Mouse (Mus musculus) embryonic facial prominence, embryonic 15.5 days (tissue): Measurements from ENCODE around the gene Hcn2. TPM values are rescaled to one million over a fixed set of nuclear protein-coding genes. Genes with fewer than 3 reads are reported as not detected.

Source experiments
- ATAC-seq: fragments of 200-750 bp; cut with Nextera tagmentation; 2 replicates; pipeline ENCODE4 v1.8.0; 2017; ENCODE audit warnings: low read depth, moderate TSS enrichment; ENCODE audit not compliant: insufficient number of reproducible peaks, low FRiP score, low TSS enrichment
- H3K27ac ChIP-seq: fragments of 300-500 bp; sonication (generic); replicated peaks from 2 replicates; pipeline ENCODE4 v1.5.1; 2015; ENCODE audit warnings: mild to moderate bottlenecking, inconsistent platforms
- H3K27me3 ChIP-seq: fragments of 300-500 bp; sonication (generic); 2 replicates; pipeline ENCODE4 v1.6.1; 2015; ENCODE audit warnings: inconsistent platforms
- H3K36me3 ChIP-seq: fragments of 300-500 bp; sonication (generic); 2 replicates; pipeline ENCODE4 v1.6.1; 2015; ENCODE audit warnings: mild to moderate bottlenecking, inconsistent platforms
- H3K4me1 ChIP-seq: fragments of 300-500 bp; sonication (generic); 2 replicates; pipeline ENCODE4 v1.6.1; 2015; ENCODE audit warnings: inconsistent platforms
- H3K4me2 ChIP-seq: fragments of 300-500 bp; sonication (generic); replicated peaks from 2 replicates; pipeline ENCODE4 v1.6.1; 2015; ENCODE audit warnings: mild to moderate bottlenecking, inconsistent platforms
- H3K4me3 ChIP-seq: fragments of 300-500 bp; sonication (generic); replicated peaks from 2 replicates; pipeline ENCODE4 v1.5.1; 2015; ENCODE audit warnings: mild to moderate bottlenecking, inconsistent platforms
- H3K9ac ChIP-seq: fragments of 300-500 bp; sonication (generic); 2 replicates; pipeline ENCODE4 v1.6.1; 2015; ENCODE audit warnings: inconsistent platforms
- H3K9me3 ChIP-seq: fragments of 300-500 bp; sonication (generic); replicated peaks from 2 replicates; pipeline ENCODE4 v1.6.1; 2016; ENCODE audit warnings: inconsistent platforms
- WGBS: fragments of 180-500 bp; shearing (Covaris S2); methylation state at CpG from one replicate; pipeline ENCODE4 v1.1.7; 2015; 5-methylcytosine and 5-hydroxymethylcytosine counted together
- polyA plus RNA-seq: library from polyadenylated mRNA; unstranded; fragments of >200 nt; fragmentation: Nextera tagmentation; extraction: Ambion mirVana; gene quantifications from 2 replicates; pipeline ENCODE4 v1.2.1, GENCODE M21; 2015

Gene Hcn2
- polyA plus RNA-seq, 1 experiment from 2014 or later: 0.13 TPM

GRCm38 (mm10) chr10:79703541-79703940, 12.9 kb upstream of the Hcn2 start:
- H3K4me3 ChIP-seq: peak overlapping the region; percentile 83
- H3K4me1 ChIP-seq: peaks cover 42% of the 10 kb centered on the region
- H3K9me3 ChIP-seq: no peaks in the 10 kb centered on the region
- ATAC-seq: no peak
- no peak overlapping the region for H3K9ac ChIP-seq
- peak overlapping the region; percentile 78 for H3K4me2 ChIP-seq
- 0 out of 2 replicates have a peak, but pooled peaks cover 6% of the 10 kb centered on the region for H3K36me3 ChIP-seq
- H3K27me3 ChIP-seq: no peaks in the 10 kb centered on the region
- 76% methylated on average over 10 of the region's 10 CpGs for WGBS
- no peak overlapping the region; the same call in 1 of the 2 replicates for H3K27ac ChIP-seq

- WGBS: under 1% methylated on average over 64 of the region's 65 CpGs
- Histone ChIP-seq H3K4me1 (peaks cover 42% of the 10 kb centered on the region), H3K9me3 (no peaks in the 10 kb centered on the region), H3K9ac (peak within 1 kb of the TSS; percentile 99), H3K4me2 (peak within 1 kb of the TSS; percentile 78), H3K27ac (peak within 1 kb of the TSS; percentile 81), H3K4me3 (peak within 1 kb of the TSS; percentile 83), H3K27me3 (no peaks in the 10 kb centered on the region), H3K36me3 (peaks cover 14% of the 10 kb centered on the region)
- ATAC-seq: peak; percentile 96
Measured at GRCm38 (mm10) chr10:79704065-79704969, 12.1 kb upstream of the Hcn2 start, which contains the start of gene Bsg. Bsg (plus strand) TSS chr10:79704491.

GRCm38 (mm10) chr10:79704970-79705360, 11.5 kb upstream of the Hcn2 start:
- peaks cover 42% of the 10 kb centered on the region for H3K4me1 ChIP-seq

GRCm38 (mm10) chr10:79705951-79706350, 10.5 kb upstream of the Hcn2 start:
- H3K27me3 ChIP-seq: no peaks in the 10 kb centered on the region
- 0 out of 2 replicates have a peak overlapping the region, but pooled peaks have one; percentile 99 for H3K9ac ChIP-seq
- H3K9me3 ChIP-seq: no peaks in the 10 kb centered on the region
- 0 out of 2 replicates have a peak overlapping the region, but pooled peaks have one; percentile 1 for H3K27ac ChIP-seq
- peaks cover 30% of the 10 kb centered on the region for H3K36me3 ChIP-seq
- no peak for ATAC-seq
- peaks cover 41% of the 10 kb centered on the region for H3K4me1 ChIP-seq
- peak overlapping the region; percentile 78 for H3K4me2 ChIP-seq
- peak overlapping the region; percentile 83 for H3K4me3 ChIP-seq
- 77% methylated on average over 5 of the region's 5 CpGs for WGBS

More at GRCm38 (mm10) chr10:79704970-79705360, 11.5 kb upstream of the Hcn2 start:
- peak overlapping the region; percentile 81; the same call in 1 of the 2 replicates for H3K27ac ChIP-seq
- H3K27me3 ChIP-seq: no peaks in the 10 kb centered on the region
- H3K4me3 ChIP-seq: peak overlapping the region; percentile 83
- peak overlapping the region; percentile 78 for H3K4me2 ChIP-seq
- peaks cover 20% of the 10 kb centered on the region for H3K36me3 ChIP-seq
- no peaks in the 10 kb centered on the region for H3K9me3 ChIP-seq
- peak overlapping the region; percentile 99 for H3K9ac ChIP-seq
- WGBS: 6% methylated on average over 10 of the region's 10 CpGs
- no peak for ATAC-seq

- no peak for ATAC-seq
- peak overlapping the region; percentile 78 for H3K4me2 ChIP-seq
- H3K4me1 ChIP-seq: peaks cover 35% of the 10 kb centered on the region
- no peaks in the 10 kb centered on the region for H3K27me3 ChIP-seq
- 0 out of 2 replicates have a peak overlapping the region, but pooled peaks have one; percentile 1 for H3K27ac ChIP-seq
- no peak overlapping the region for H3K4me3 ChIP-seq
- no peaks in the 10 kb centered on the region for H3K9me3 ChIP-seq
- peaks cover 36% of the 10 kb centered on the region for H3K36me3 ChIP-seq
- 81% methylated on average over 5 of the region's 5 CpGs for WGBS
- no peak overlapping the region; the same call in 1 of the 2 replicates for H3K9ac ChIP-seq
Measured at GRCm38 (mm10) chr10:79706406-79707094, 9.9 kb upstream of the Hcn2 start.

- Histone ChIP-seq H3K27me3 (no peaks in the 10 kb centered on the region), H3K4me2 (no peak overlapping the region), H3K9ac (no peak overlapping the region), H3K9me3 (no peaks in the 10 kb centered on the region), H3K4me1 (peaks cover 33% of the 10 kb centered on the region), H3K27ac (no peak overlapping the region), H3K36me3 (peaks cover 42% of the 10 kb centered on the region), H3K4me3 (no peak overlapping the region)
- 80% methylated on average over 1 of the region's 1 CpGs for WGBS
- no peak for ATAC-seq
Measured at GRCm38 (mm10) chr10:79707162-79707561, 9.3 kb upstream of the Hcn2 start.

- peaks cover 42% of the 10 kb centered on the region for H3K36me3 ChIP-seq
- WGBS: 57% methylated on average over 4 of the region's 4 CpGs
- H3K4me1 ChIP-seq: peaks cover 33% of the 10 kb centered on the region
- no peak overlapping the region for H3K4me3 ChIP-seq
- H3K9me3 ChIP-seq: no peaks in the 10 kb centered on the region
- no peak overlapping the region for H3K9ac ChIP-seq
- no peak overlapping the region for H3K27ac ChIP-seq
- H3K27me3 ChIP-seq: no peaks in the 10 kb centered on the region
- H3K4me2 ChIP-seq: no peak overlapping the region
- ATAC-seq: no peak
Measured at GRCm38 (mm10) chr10:79707759-79708158, 8.7 kb upstream of the Hcn2 start.

- Histone ChIP-seq H3K9me3 (no peaks in the 10 kb centered on the region), H3K4me1 (peaks cover 31% of the 10 kb centered on the region), H3K4me3 (no peak overlapping the region), H3K27me3 (no peaks in the 10 kb centered on the region), H3K36me3 (peaks cover 42% of the 10 kb centered on the region), H3K9ac (no peak overlapping the region), H3K4me2 (no peak overlapping the region), H3K27ac (no peak overlapping the region)
- ATAC-seq: no peak
- WGBS: 87% methylated on average over 21 of the region's 21 CpGs
Measured at GRCm38 (mm10) chr10:79708668-79709067, 7.8 kb upstream of the Hcn2 start.

- Histone ChIP-seq H3K9ac (no peak overlapping the region), H3K36me3 (peaks cover 42% of the 10 kb centered on the region), H3K4me3 (no peak overlapping the region), H3K4me1 (peaks cover 29% of the 10 kb centered on the region), H3K9me3 (no peaks in the 10 kb centered on the region), H3K27me3 (peaks cover 6% of the 10 kb centered on the region), H3K27ac (no peak overlapping the region), H3K4me2 (no peak overlapping the region)
- WGBS: 67% methylated on average over 7 of the region's 7 CpGs
- no peak for ATAC-seq
Measured at GRCm38 (mm10) chr10:79709307-79709706, 7.1 kb upstream of the Hcn2 start.

GRCm38 (mm10) chr10:79712029-79712428, 4.4 kb upstream of the Hcn2 start:
- no peaks in the 10 kb centered on the region for H3K9me3 ChIP-seq
- H3K27me3 ChIP-seq: peaks cover 33% of the 10 kb centered on the region
- no peak overlapping the region for H3K27ac ChIP-seq
- H3K9ac ChIP-seq: no peak overlapping the region
- 81% methylated on average over 1 of the region's 1 CpGs for WGBS
- peaks cover 42% of the 10 kb centered on the region for H3K36me3 ChIP-seq
- no peak for ATAC-seq
- H3K4me3 ChIP-seq: no peak overlapping the region
- H3K4me2 ChIP-seq: no peak overlapping the region
- H3K4me1 ChIP-seq: peaks cover 18% of the 10 kb centered on the region

- H3K4me2 ChIP-seq: no peak overlapping the region
- H3K9me3 ChIP-seq: no peaks in the 10 kb centered on the region
- H3K4me1 ChIP-seq: peaks cover 18% of the 10 kb centered on the region
- H3K27me3 ChIP-seq: peaks cover 39% of the 10 kb centered on the region
- H3K36me3 ChIP-seq: peaks cover 38% of the 10 kb centered on the region
- ATAC-seq: no peak
- WGBS: 17% methylated on average over 6 of the region's 6 CpGs
- H3K27ac ChIP-seq: no peak overlapping the region
- H3K9ac ChIP-seq: no peak overlapping the region
- H3K4me3 ChIP-seq: no peak overlapping the region
Measured at GRCm38 (mm10) chr10:79712499-79713126, 3.8 kb upstream of the Hcn2 start.
